Mouse (Mus musculus) midbrain, embryonic 14.5 days (tissue): ENCODE measurements around the gene Tiam1. TPM values are rescaled to one million over a fixed set of nuclear protein-coding genes. Genes with fewer than 3 reads are reported as not detected.
A peak's percentile ranks its signal among the peaks of the same experiment; 100 is the strongest.

ENCODE experiments used
- ATAC-seq: fragments of 200-750 bp; cut with Nextera tagmentation; 2 replicates; pipeline ENCODE4 v1.8.0; 2017; ENCODE audit warnings: moderate number of reproducible peaks, moderate library complexity; ENCODE audit not compliant: low FRiP score, low TSS enrichment
- DNase-seq: peaks from one replicate; pipeline ENCODE4 v3.0.0-alpha.2; 2015
- H3K27ac ChIP-seq: fragments of 300-500 bp; sonication (generic); replicated peaks from 2 replicates; pipeline ENCODE4 v1.5.1; 2014; ENCODE audit warnings: mild to moderate bottlenecking, low read depth, low read length, moderate library complexity
- H3K27me3 ChIP-seq: fragments of 300-500 bp; sonication (generic); 2 replicates; pipeline ENCODE4 v1.6.1; 2014; ENCODE audit warnings: low read length, control low read depth, mixed read lengths; ENCODE audit not compliant: control insufficient read depth, insufficient read depth
- H3K36me3 ChIP-seq: fragments of 300-500 bp; sonication (generic); 2 replicates; pipeline ENCODE4 v1.6.1; 2014; ENCODE audit warnings: low read length, control low read depth; ENCODE audit not compliant: control insufficient read depth, insufficient read depth
- H3K4me1 ChIP-seq: fragments of 300-500 bp; sonication (generic); 2 replicates; pipeline ENCODE4 v1.6.1; 2014; ENCODE audit warnings: mild to moderate bottlenecking, antibody characterized with exemption, low read length, control low read depth; ENCODE audit not compliant: control insufficient read depth, insufficient read depth
- H3K4me2 ChIP-seq: fragments of 300-500 bp; sonication (generic); 2 replicates; pipeline ENCODE4 v1.6.1; 2014; ENCODE audit warnings: mild to moderate bottlenecking, low read length, moderate library complexity
- H3K4me3 ChIP-seq: fragments of 300-500 bp; sonication (generic); replicated peaks from 2 replicates; pipeline ENCODE4 v1.5.1; 2014; ENCODE audit warnings: low read depth, low read length
- H3K9ac ChIP-seq: fragments of 300-500 bp; sonication (generic); replicated peaks from 2 replicates; pipeline ENCODE4 v1.6.1; 2014; ENCODE audit warnings: mild to moderate bottlenecking, low read length, moderate library complexity
- H3K9me3 ChIP-seq: fragments of 300-500 bp; sonication (generic); 2 replicates; pipeline ENCODE4 v1.6.1; 2016; ENCODE audit warnings: low read length, control low read depth, mixed read lengths; ENCODE audit not compliant: control insufficient read depth
- WGBS: fragments of 180-500 bp; shearing (Covaris S2); extraction: QIAGEN DNeasy Blood & Tissue Kit; methylation state at CpG from one replicate; pipeline ENCODE4 v1.1.7; 2014; 5-methylcytosine and 5-hydroxymethylcytosine counted together
- polyA plus RNA-seq: library from polyadenylated mRNA; unstranded; fragments of >200 nt; fragmentation: Nextera tagmentation; extraction: Ambion mirVana; gene quantifications from 2 replicates; pipeline ENCODE4 v1.2.1, GENCODE M21; 2014

Tiam1 gene
- polyA plus RNA-seq, 1 experiment from 2014 or later: 34.6 TPM

GRCm38 (mm10) chr16:89848179-89848578 lies 295.4 kb downstream of the Tiam1 start:
- 0 out of 2 replicates have a peak, but pooled peaks cover 9% of the 10 kb centered on the region for H3K36me3 ChIP-seq
- no peak overlapping the region for H3K4me2 ChIP-seq
- peaks cover 5% of the 10 kb centered on the region; the same call in 1 of the 2 replicates for H3K4me1 ChIP-seq
- 94% methylated on average over 3 of the region's 3 CpGs for WGBS
- no peak overlapping the region for H3K27ac ChIP-seq
- ATAC-seq (no peak), DNase-seq (no peak)
- no peak overlapping the region for H3K4me3 ChIP-seq
- H3K27me3 ChIP-seq: no peaks in the 10 kb centered on the region
- no peak overlapping the region for H3K9ac ChIP-seq
- H3K9me3 ChIP-seq: no peaks in the 10 kb centered on the region

- H3K4me1 ChIP-seq: peaks cover 5% of the 10 kb centered on the region; the same call in 1 of the 2 replicates
- no peaks in the 10 kb centered on the region for H3K27me3 ChIP-seq
- no peak overlapping the region for H3K4me3 ChIP-seq
- no peak overlapping the region for H3K4me2 ChIP-seq
- no peak overlapping the region for H3K9ac ChIP-seq
- 0 out of 2 replicates have a peak, but pooled peaks cover 9% of the 10 kb centered on the region for H3K36me3 ChIP-seq
- H3K9me3 ChIP-seq: no peaks in the 10 kb centered on the region
- H3K27ac ChIP-seq: no peak overlapping the region
- WGBS: 56% methylated on average over 8 of the region's 8 CpGs
- ATAC-seq (no peak), DNase-seq (no peak)
Measured at GRCm38 (mm10) chr16:89845461-89845860, 298.1 kb downstream of the Tiam1 start.

- no peak overlapping the region for H3K27ac ChIP-seq
- 39% methylated on average over 5 of the region's 5 CpGs for WGBS
Measured at GRCm38 (mm10) chr16:89844580-89844979, 299.0 kb downstream of the Tiam1 start.

GRCm38 (mm10) chr16:89841894-89842293 lies 301.7 kb downstream of the Tiam1 start:
- Histone ChIP-seq H3K36me3 (no peaks in the 10 kb centered on the region), H3K27ac (no peak overlapping the region), H3K9me3 (no peaks in the 10 kb centered on the region), H3K4me3 (no peak overlapping the region), H3K4me1 (peaks cover 5% of the 10 kb centered on the region; the same call in 1 of the 2 replicates), H3K27me3 (no peaks in the 10 kb centered on the region), H3K4me2 (no peak overlapping the region), H3K9ac (no peak overlapping the region)
- DNase-seq (no peak), ATAC-seq (no peak)
- 74% methylated on average over 6 of the region's 6 CpGs for WGBS

More at GRCm38 (mm10) chr16:89844580-89844979, 299.0 kb downstream of the Tiam1 start:
- Histone ChIP-seq H3K4me1 (peaks cover 5% of the 10 kb centered on the region; the same call in 1 of the 2 replicates), H3K4me3 (no peak overlapping the region), H3K9me3 (no peaks in the 10 kb centered on the region), H3K36me3 (0 out of 2 replicates have a peak, but pooled peaks cover 9% of the 10 kb centered on the region), H3K9ac (no peak overlapping the region), H3K27me3 (no peaks in the 10 kb centered on the region), H3K4me2 (no peak overlapping the region)
- ATAC-seq (peak; percentile 71), DNase-seq (peak; percentile 85)

GRCm38 (mm10) chr16:89840361-89840760 lies 303.2 kb downstream of the Tiam1 start:
- H3K4me1 ChIP-seq: no peaks in the 10 kb centered on the region
- H3K4me2 ChIP-seq: no peak overlapping the region
- no peak overlapping the region for H3K27ac ChIP-seq
- H3K9me3 ChIP-seq: no peaks in the 10 kb centered on the region
- DNase-seq (no peak), ATAC-seq (no peak)
- 92% methylated on average over 6 of the region's 6 CpGs for WGBS
- no peak overlapping the region for H3K4me3 ChIP-seq
- H3K27me3 ChIP-seq: no peaks in the 10 kb centered on the region
- H3K9ac ChIP-seq: no peak overlapping the region
- no peaks in the 10 kb centered on the region for H3K36me3 ChIP-seq

GRCm38 (mm10) chr16:89839829-89840228 lies 303.7 kb downstream of the Tiam1 start:
- Histone ChIP-seq H3K9me3 (no peaks in the 10 kb centered on the region), H3K36me3 (no peaks in the 10 kb centered on the region), H3K9ac (no peak overlapping the region), H3K4me3 (no peak overlapping the region), H3K4me1 (no peaks in the 10 kb centered on the region), H3K4me2 (no peak overlapping the region), H3K27ac (no peak overlapping the region), H3K27me3 (no peaks in the 10 kb centered on the region)
- ATAC-seq (no peak), DNase-seq (no peak)
- WGBS: 84% methylated on average over 5 of the region's 5 CpGs

- Histone ChIP-seq H3K9me3 (no peaks in the 10 kb centered on the region), H3K36me3 (peaks cover 7% of the 10 kb centered on the region; the same call in 1 of the 2 replicates), H3K4me2 (no peak overlapping the region), H3K9ac (no peak overlapping the region), H3K4me3 (no peak overlapping the region), H3K4me1 (no peaks in the 10 kb centered on the region), H3K27me3 (no peaks in the 10 kb centered on the region), H3K27ac (no peak overlapping the region)
- 84% methylated on average over 9 of the region's 9 CpGs for WGBS
- DNase-seq: no peak
- no peak for ATAC-seq
Measured at GRCm38 (mm10) chr16:89837096-89837495, 306.5 kb downstream of the Tiam1 start.

GRCm38 (mm10) chr16:89835551-89835950 lies 308.0 kb downstream of the Tiam1 start:
- no peaks in the 10 kb centered on the region for H3K4me1 ChIP-seq
- 89% methylated on average over 7 of the region's 7 CpGs for WGBS
- DNase-seq (no peak), ATAC-seq (no peak)
- no peak overlapping the region for H3K4me3 ChIP-seq
- H3K27ac ChIP-seq: no peak overlapping the region
- no peaks in the 10 kb centered on the region for H3K27me3 ChIP-seq
- H3K9ac ChIP-seq: no peak overlapping the region
- H3K9me3 ChIP-seq: no peaks in the 10 kb centered on the region
- peaks cover 7% of the 10 kb centered on the region; the same call in 1 of the 2 replicates for H3K36me3 ChIP-seq
- H3K4me2 ChIP-seq: no peak overlapping the region

GRCm38 (mm10) chr16:89833011-89833410 lies 310.6 kb downstream of the Tiam1 start:
- Histone ChIP-seq H3K9ac (no peak overlapping the region), H3K4me3 (no peak overlapping the region), H3K27ac (no peak overlapping the region), H3K27me3 (no peaks in the 10 kb centered on the region), H3K4me1 (no peaks in the 10 kb centered on the region), H3K9me3 (no peaks in the 10 kb centered on the region), H3K36me3 (peaks cover 7% of the 10 kb centered on the region; the same call in 1 of the 2 replicates), H3K4me2 (no peak overlapping the region)
- ATAC-seq (no peak), DNase-seq (no peak)
- WGBS: 83% methylated on average over 11 of the region's 11 CpGs
